Mouse (Mus musculus) spleen, adult 2 months (tissue): ENCODE results near the gene Ramac. TPM values are rescaled to one million over a fixed set of nuclear protein-coding genes. Genes with fewer than 3 reads are reported as not detected.

Source experiments
- DNase-seq, 2 experiments: peaks; one replicate each; pipeline versions ENCODE4 v3.0.0 to v3.0.0-alpha.2; 2012 to 2021; ENCODE audit warnings: low spot score in 2 of 2, low read depth in 1 of 2
- H3K27ac ChIP-seq: fragments of 200-500 bp; 2 replicates; pipeline ENCODE4 v1.5.1; 2012; ENCODE audit warnings: low read length, inconsistent platforms; ENCODE audit not compliant: insufficient read depth
- H3K27me3 ChIP-seq: fragments of 200-500 bp; 2 replicates; pipeline ENCODE4 v1.6.1; 2012; ENCODE audit warnings: mild to moderate bottlenecking, moderate library complexity, low read length, inconsistent platforms; ENCODE audit not compliant: control insufficient read depth, insufficient read depth
- H3K36me3 ChIP-seq: fragments of 200-500 bp; 2 replicates; pipeline ENCODE4 v1.6.1; 2012; ENCODE audit warnings: mild to moderate bottlenecking, low read length, inconsistent platforms; ENCODE audit not compliant: control insufficient read depth, insufficient read depth
- H3K4me1 ChIP-seq: fragments of 200-500 bp; 2 replicates; pipeline ENCODE4 v1.6.1; 2011; ENCODE audit warnings: inconsistent platforms; ENCODE audit not compliant: control insufficient read depth, insufficient read depth, insufficient read length
- H3K4me3 ChIP-seq: fragments of 200-500 bp; 2 replicates; pipeline ENCODE4 v1.5.1; 2011; ENCODE audit warnings: mild to moderate bottlenecking, inconsistent platforms; ENCODE audit not compliant: insufficient read depth, insufficient read length; ENCODE audit errors: extremely low read depth
- CTCF ChIP-seq: fragments of 200-500 bp; IDR thresholded peaks from 2 replicates; pipeline ENCODE4 v1.5.1; 2011; ENCODE audit warnings: mild to moderate bottlenecking, inconsistent platforms; ENCODE audit not compliant: insufficient read depth, insufficient read length, insufficient replicate concordance; ENCODE audit errors: extremely low read depth
- POLR2A ChIP-seq: fragments of 200-500 bp; IDR thresholded peaks from 2 replicates; pipeline ENCODE4 v1.6.1; 2011; ENCODE audit warnings: low read depth, low read length, inconsistent platforms
- WGBS: fragments of 180-500 bp; shearing (Covaris S2); methylation state at CpG from one replicate; pipeline ENCODE4 v1.1.7; 2018; 5-methylcytosine and 5-hydroxymethylcytosine counted together
- polyA plus RNA-seq: library from polyadenylated mRNA; depleted of rRNA; stranded (reverse); fragments of >200 nt; gene quantifications from 2 replicates; pipeline ENCODE4 v1.2.3, GENCODE M21; 2012

The Ramac gene
- polyA plus RNA-seq, 1 experiment = 4.1 TPM

DNA sequence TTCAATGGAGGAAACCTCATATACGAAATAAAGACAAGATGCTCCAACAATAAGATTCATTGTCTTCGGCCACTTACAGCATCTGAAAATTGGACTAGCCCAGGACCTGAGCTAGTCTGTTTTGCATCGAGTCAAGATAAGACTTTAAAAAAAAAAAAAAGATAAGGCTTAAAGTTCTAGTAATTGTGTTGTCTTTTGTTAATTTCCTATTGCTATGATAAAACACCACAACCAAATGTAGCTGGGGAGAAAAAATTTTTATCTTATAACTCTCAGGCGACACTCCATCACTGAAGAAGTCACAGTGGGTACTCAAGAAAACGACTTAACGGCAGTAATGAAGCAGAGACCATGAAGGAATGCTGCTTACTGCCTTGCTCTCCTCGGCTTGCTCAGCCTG, 22.7 kb upstream of the Ramac start:
- H3K36me3 ChIP-seq = no peaks in the 10 kb centered on the region
- TF ChIP-seq POLR2A (no peak), CTCF (no peak)
- H3K27me3 ChIP-seq = no peaks in the 10 kb centered on the region
- H3K4me1 ChIP-seq = no peaks in the 10 kb centered on the region
- no peak overlapping the region for H3K4me3 ChIP-seq
- DNase-seq = no peak
- H3K27ac ChIP-seq = no peak overlapping the region
- WGBS = 86% methylated on average over 7 of the region's 7 CpGs

DNA sequence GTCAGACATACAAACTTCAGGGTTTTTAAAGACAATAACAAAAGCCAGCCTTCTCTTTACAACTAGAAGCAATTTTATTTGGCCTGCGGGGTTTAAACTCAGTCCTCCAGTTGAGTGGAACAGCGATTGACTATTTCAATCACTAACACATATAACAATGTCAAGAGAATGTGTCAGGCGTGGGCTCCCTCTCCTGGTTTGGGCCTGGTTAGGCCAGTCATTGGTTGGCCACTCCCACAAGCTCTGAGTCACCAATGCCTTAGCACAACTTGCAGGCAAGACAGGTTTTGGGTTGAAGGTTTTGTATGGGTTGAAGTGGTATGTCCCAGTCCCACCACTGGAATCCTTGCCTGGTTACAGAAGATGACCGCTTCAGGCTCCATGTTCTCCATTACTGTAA, 18.6 kb upstream of the Ramac start:
- Histone ChIP-seq H3K4me1 (no peaks in the 10 kb centered on the region), H3K27ac (no peak overlapping the region), H3K27me3 (no peaks in the 10 kb centered on the region), H3K4me3 (no peak overlapping the region), H3K36me3 (no peaks in the 10 kb centered on the region)
- DNase-seq = no peak
- TF ChIP-seq POLR2A (no peak), CTCF (no peak)
- 64% methylated on average over 4 of the region's 4 CpGs for WGBS

DNA sequence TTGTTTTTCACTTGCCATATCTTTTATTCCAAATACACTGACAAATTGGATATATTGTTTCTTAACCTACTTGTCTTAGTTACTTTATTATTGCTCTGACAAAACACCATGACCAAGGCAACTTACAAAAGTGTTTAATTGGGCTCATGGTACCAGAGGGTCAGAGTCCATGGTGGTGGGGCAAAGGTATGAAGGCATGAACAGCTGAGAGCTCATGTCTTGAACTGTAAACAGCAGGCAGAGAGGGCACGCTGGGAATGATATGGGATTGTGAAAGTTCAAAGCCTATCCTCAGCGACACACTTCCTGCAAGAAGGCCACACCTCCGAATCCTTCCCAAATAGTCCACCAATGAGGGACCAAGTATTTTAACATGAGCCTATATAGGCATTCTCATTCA, 14.8 kb upstream of the Ramac start:
- Histone ChIP-seq H3K4me1 (no peaks in the 10 kb centered on the region), H3K27ac (no peak overlapping the region), H3K36me3 (no peaks in the 10 kb centered on the region), H3K27me3 (no peaks in the 10 kb centered on the region), H3K4me3 (no peak overlapping the region)
- WGBS = 77% methylated on average over 3 of the region's 3 CpGs
- TF ChIP-seq POLR2A (no peak), CTCF (no peak)
- no peak for DNase-seq

DNA sequence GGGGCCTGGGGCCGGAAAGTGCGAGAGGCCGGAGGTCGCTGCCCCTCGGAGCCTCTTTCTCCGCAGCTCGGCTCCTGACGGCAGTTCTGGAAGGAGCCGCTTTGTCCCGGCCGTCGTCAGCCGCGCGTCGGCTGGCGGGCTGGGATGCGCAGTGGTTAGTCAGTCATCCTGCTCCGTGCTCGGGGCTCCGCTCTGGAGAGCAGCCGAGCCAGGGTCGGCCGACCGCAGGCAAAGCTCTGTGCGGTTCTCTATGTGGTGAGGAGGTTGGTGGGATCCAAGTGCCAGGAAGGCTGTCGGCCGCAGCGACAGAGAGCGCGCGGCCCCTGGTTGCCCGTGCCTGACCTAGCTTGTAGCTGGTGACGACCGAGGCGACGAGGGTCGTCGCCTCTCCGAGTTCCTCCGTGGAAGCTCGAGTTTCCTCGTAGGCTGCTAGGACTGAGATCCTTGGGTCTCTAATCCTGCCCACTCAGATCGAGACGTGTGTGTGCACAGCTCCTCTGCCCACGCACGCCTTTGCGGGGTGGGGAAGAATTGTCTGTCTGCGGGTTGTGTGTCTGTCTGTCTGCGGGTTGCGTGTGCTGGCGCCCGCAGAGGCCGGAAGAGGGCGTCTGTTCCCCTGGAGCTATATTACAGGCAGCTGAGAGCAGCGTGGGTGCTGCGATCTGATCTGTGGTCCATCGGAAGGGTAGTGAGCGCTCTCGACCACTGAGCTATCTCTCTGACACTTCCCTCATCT, 553 bp downstream of the Ramac start:
- Histone ChIP-seq H3K4me3 (peak overlapping the region; percentile 75), H3K27ac (peak overlapping the region; percentile 61), H3K27me3 (no peaks in the 10 kb centered on the region), H3K36me3 (no peaks in the 10 kb centered on the region; the same call in 1 of the 2 replicates), H3K4me1 (peaks cover 2% of the 10 kb centered on the region; the same call in 1 of the 2 replicates)
- WGBS = 4% methylated on average over 60 of the region's 60 CpGs
- peak; percentile 17 to 25 for DNase-seq
- 0 out of 2 replicates have a peak, but pooled peaks have one; percentile 17 for TF ChIP-seq CTCF
- no peak for TF ChIP-seq POLR2A

DNA sequence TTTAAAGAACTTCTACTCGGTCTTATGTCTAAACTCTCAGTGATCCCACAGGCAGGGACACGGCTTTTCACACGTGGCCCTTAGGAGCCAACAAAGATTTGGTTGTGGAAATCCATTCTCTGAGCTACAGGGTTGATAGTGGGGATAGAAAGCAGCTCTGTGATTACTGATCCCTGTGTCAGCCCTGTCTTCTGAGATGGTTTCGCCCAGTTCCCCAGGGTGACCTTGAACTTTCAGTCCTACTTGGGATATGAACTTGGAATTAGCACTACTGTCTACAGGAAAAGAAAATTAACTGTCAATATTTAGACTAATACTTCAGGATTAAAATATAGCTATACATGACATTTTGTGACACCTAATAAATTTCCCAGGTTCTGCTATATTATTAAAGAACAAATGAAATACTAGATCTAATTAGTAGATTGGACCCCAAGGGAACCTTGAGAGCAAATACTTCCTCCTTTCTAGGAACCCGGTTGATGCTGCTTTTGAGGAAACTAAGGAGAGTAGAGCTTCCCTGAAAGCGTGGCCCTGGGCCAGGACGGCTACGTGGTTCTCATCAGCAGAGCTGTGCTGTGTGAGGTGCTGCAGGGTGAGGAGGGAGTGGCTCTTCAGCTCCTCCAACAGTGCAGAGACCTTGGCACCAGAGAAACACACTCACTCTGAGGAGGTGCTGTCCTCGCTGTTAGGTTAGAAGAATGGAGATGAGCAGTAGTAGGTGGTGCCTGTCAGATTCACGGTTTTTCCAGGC, 10.2 kb downstream of the Ramac start:
- no peak overlapping the region for H3K27ac ChIP-seq
- H3K36me3 ChIP-seq = peaks cover 4% of the 10 kb centered on the region; the same call in 1 of the 2 replicates
- TF ChIP-seq CTCF = no peak
- no peak for TF ChIP-seq POLR2A
- whole genome bisulfite sequencing = 59% methylated on average over 10 of the region's 10 CpGs
- no peaks in the 10 kb centered on the region for H3K4me1 ChIP-seq
- no peak overlapping the region for H3K4me3 ChIP-seq
- no peak for DNase-seq
- H3K27me3 ChIP-seq = no peaks in the 10 kb centered on the region

DNA sequence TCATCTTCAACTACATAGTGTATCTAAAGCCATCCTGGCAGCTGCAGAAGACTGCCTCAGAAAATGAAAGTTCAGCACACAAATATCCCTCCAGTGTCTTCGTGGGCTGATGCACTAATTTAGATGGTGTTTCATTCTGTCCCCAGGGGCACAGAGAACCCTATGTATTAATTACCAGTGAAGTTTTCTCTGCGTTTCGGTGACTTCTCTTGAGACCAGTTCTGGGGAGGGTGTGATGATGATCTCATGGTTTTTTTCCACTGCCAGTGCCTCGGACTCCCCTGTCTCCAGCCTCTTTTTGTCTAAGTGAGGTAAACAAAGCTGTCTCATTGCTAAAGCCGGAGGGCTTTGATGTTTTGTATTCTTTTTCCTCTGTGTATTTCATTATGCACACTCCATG, 12.6 kb downstream of the Ramac start:
- TF ChIP-seq CTCF (no peak), POLR2A (no peak)
- DNase-seq = no peak
- Histone ChIP-seq H3K4me1 (no peaks in the 10 kb centered on the region), H3K4me3 (no peak overlapping the region), H3K36me3 (peaks cover 9% of the 10 kb centered on the region), H3K27me3 (no peaks in the 10 kb centered on the region), H3K27ac (no peak overlapping the region)
- WGBS = 71% methylated on average over 5 of the region's 5 CpGs
